Mouse (Mus musculus) embryonic facial prominence, embryonic 13.5 days (tissue): ENCODE results near the gene Rplp2. TPM values are rescaled to one million over a fixed set of nuclear protein-coding genes. Genes with fewer than 3 reads are reported as not detected.
"Not testable (repeated sequence)": the region's sequence is repeated elsewhere in the genome, so short reads cannot be mapped to it uniquely, and the experiment has no call there.

Experiments
- ATAC-seq: fragments of 200-750 bp; cut with Nextera tagmentation; 2 replicates; pipeline ENCODE4 v1.8.0; 2017; ENCODE audit warnings: low read depth; ENCODE audit not compliant: insufficient number of reproducible peaks, insufficient read depth, low FRiP score, low TSS enrichment
- H3K27ac ChIP-seq: fragments of 300-500 bp; sonication (generic); 2 replicates; pipeline ENCODE4 v1.5.1; 2015; ENCODE audit warnings: moderate library complexity, mild to moderate bottlenecking, inconsistent platforms
- H3K27me3 ChIP-seq: fragments of 300-500 bp; sonication (generic); 2 replicates; pipeline ENCODE4 v1.6.1; 2015; ENCODE audit warnings: mild to moderate bottlenecking, inconsistent platforms
- H3K36me3 ChIP-seq: fragments of 300-500 bp; sonication (generic); 2 replicates; pipeline ENCODE4 v1.6.1; 2015; ENCODE audit warnings: mild to moderate bottlenecking, inconsistent platforms
- H3K4me1 ChIP-seq: fragments of 300-500 bp; sonication (generic); 2 replicates; pipeline ENCODE4 v1.6.1; 2015; ENCODE audit warnings: inconsistent platforms
- H3K4me2 ChIP-seq: fragments of 300-500 bp; sonication (generic); 2 replicates; pipeline ENCODE4 v1.6.1; 2015; ENCODE audit warnings: moderate library complexity, mild to moderate bottlenecking, inconsistent platforms
- H3K4me3 ChIP-seq: fragments of 300-500 bp; sonication (generic); 2 replicates; pipeline ENCODE4 v1.5.1; 2015; ENCODE audit warnings: mild to moderate bottlenecking, inconsistent platforms
- H3K9ac ChIP-seq: fragments of 300-500 bp; sonication (generic); 2 replicates; pipeline ENCODE4 v1.6.1; 2015; ENCODE audit warnings: mild to moderate bottlenecking, inconsistent platforms
- H3K9me3 ChIP-seq: fragments of 300-500 bp; sonication (generic); 2 replicates; pipeline ENCODE4 v1.6.1; 2016; ENCODE audit warnings: inconsistent platforms
- WGBS: fragments of 180-500 bp; shearing (Covaris S2); methylation state at CpG from one replicate; pipeline ENCODE4 v1.1.7; 2015; ENCODE audit warnings: mixed read lengths; 5-methylcytosine and 5-hydroxymethylcytosine counted together
- polyA plus RNA-seq: library from polyadenylated mRNA; unstranded; fragments of >200 nt; fragmentation: Nextera tagmentation; extraction: Ambion mirVana; gene quantifications from 2 replicates; pipeline ENCODE4 v1.2.1, GENCODE M21; 2015

Rplp2 gene
- polyA plus RNA-seq, 1 experiment from 2014 or later = 1,500 TPM

GRCm38 (mm10) chr7:141439140-141439679 is 8.0 kb upstream of the Rplp2 start:
- Histone ChIP-seq H3K4me1 (peaks cover 69% of the 10 kb centered on the region), H3K27me3 (no peaks in the 10 kb centered on the region), H3K9ac (no peak overlapping the region), H3K36me3 (peaks cover 38% of the 10 kb centered on the region), H3K4me3 (no peak overlapping the region), H3K4me2 (no peak overlapping the region), H3K27ac (no peak overlapping the region), H3K9me3 (no peaks in the 10 kb centered on the region)
- WGBS = 96% methylated on average over 10 of the region's 10 CpGs
- no peak for ATAC-seq

GRCm38 (mm10) chr7:141439811-141440210 is 7.4 kb upstream of the Rplp2 start:
- 94% methylated on average over 11 of the region's 11 CpGs for WGBS
- no peak overlapping the region for H3K27ac ChIP-seq
- no peak overlapping the region for H3K4me2 ChIP-seq
- peaks cover 38% of the 10 kb centered on the region for H3K36me3 ChIP-seq
- peaks cover 65% of the 10 kb centered on the region for H3K4me1 ChIP-seq
- H3K4me3 ChIP-seq = no peak overlapping the region
- no peak for ATAC-seq
- H3K27me3 ChIP-seq = no peaks in the 10 kb centered on the region
- no peak overlapping the region for H3K9ac ChIP-seq
- no peaks in the 10 kb centered on the region for H3K9me3 ChIP-seq

GRCm38 (mm10) chr7:141440613-141441012 is 6.6 kb upstream of the Rplp2 start:
- WGBS = 23% methylated on average over 6 of the region's 6 CpGs
- H3K9ac ChIP-seq = no peak overlapping the region
- ATAC-seq = no peak
- no peaks in the 10 kb centered on the region for H3K27me3 ChIP-seq
- 0 out of 2 replicates have a peak overlapping the region, but pooled peaks have one; percentile 7 for H3K4me2 ChIP-seq
- H3K36me3 ChIP-seq = peaks cover 38% of the 10 kb centered on the region
- H3K27ac ChIP-seq = no peak overlapping the region
- no peaks in the 10 kb centered on the region for H3K9me3 ChIP-seq
- peaks cover 57% of the 10 kb centered on the region for H3K4me1 ChIP-seq
- no peak overlapping the region for H3K4me3 ChIP-seq

GRCm38 (mm10) chr7:141441460-141441859 is 5.7 kb upstream of the Rplp2 start:
- peaks cover 49% of the 10 kb centered on the region for H3K4me1 ChIP-seq

GRCm38 (mm10) chr7:141442199-141442598 is 5.0 kb upstream of the Rplp2 start:
- H3K4me2 ChIP-seq = peak overlapping the region; percentile 86
- H3K4me1 ChIP-seq = peaks cover 46% of the 10 kb centered on the region
- no peaks in the 10 kb centered on the region for H3K9me3 ChIP-seq
- 89% methylated on average over 13 of the region's 13 CpGs for WGBS
- no peak for ATAC-seq
- peaks cover 38% of the 10 kb centered on the region for H3K36me3 ChIP-seq
- no peak overlapping the region for H3K27ac ChIP-seq
- no peaks in the 10 kb centered on the region for H3K27me3 ChIP-seq
- H3K9ac ChIP-seq = peak overlapping the region; percentile 75
- H3K4me3 ChIP-seq = peak overlapping the region; percentile 52

More at GRCm38 (mm10) chr7:141441460-141441859, 5.7 kb upstream of the Rplp2 start:
- peak overlapping the region; percentile 75 for H3K9ac ChIP-seq
- H3K36me3 ChIP-seq = peaks cover 38% of the 10 kb centered on the region
- 0 out of 2 replicates have a peak overlapping the region, but pooled peaks have one; percentile 52 for H3K4me3 ChIP-seq
- ATAC-seq = no peak
- H3K9me3 ChIP-seq = no peaks in the 10 kb centered on the region
- no peaks in the 10 kb centered on the region for H3K27me3 ChIP-seq
- 90% methylated on average over 9 of the region's 9 CpGs for WGBS
- H3K27ac ChIP-seq = no peak overlapping the region
- H3K4me2 ChIP-seq = 0 out of 2 replicates have a peak overlapping the region, but pooled peaks have one; percentile 5

GRCm38 (mm10) chr7:141443081-141443821 is 3.9 kb upstream of the Rplp2 start:
- Histone ChIP-seq H3K27me3 (no peaks in the 10 kb centered on the region), H3K27ac (peak overlapping the region; percentile 53), H3K36me3 (peaks cover 34% of the 10 kb centered on the region), H3K9ac (peak overlapping the region; percentile 75), H3K4me1 (peaks cover 40% of the 10 kb centered on the region), H3K4me3 (peak overlapping the region; percentile 52), H3K9me3 (no peaks in the 10 kb centered on the region), H3K4me2 (peak overlapping the region; percentile 86)
- WGBS = 19% methylated on average over 12 of the region's 12 CpGs
- 0 out of 2 replicates have a peak, but pooled peaks have one; percentile 0 for ATAC-seq

GRCm38 (mm10) chr7:141443828-141444237 is 3.3 kb upstream of the Rplp2 start, which contains the start of gene Pidd1:
Pidd1 (minus strand) TSS chr7:141444025.
- Histone ChIP-seq H3K36me3 (peaks cover 33% of the 10 kb centered on the region), H3K9me3 (no peaks in the 10 kb centered on the region), H3K27me3 (no peaks in the 10 kb centered on the region), H3K4me3 (peak within 1 kb of the TSS; percentile 52), H3K4me1 (peaks cover 46% of the 10 kb centered on the region), H3K9ac (peak within 1 kb of the TSS; percentile 75), H3K27ac (peak within 1 kb of the TSS; percentile 53), H3K4me2 (peak within 1 kb of the TSS; percentile 86)
- WGBS = under 1% methylated on average over 25 of the region's 25 CpGs
- ATAC-seq = peak; percentile 58

- not testable (repeated sequence) for H3K27ac ChIP-seq, ATAC-seq, H3K9ac ChIP-seq, H3K4me3 ChIP-seq, H3K27me3 ChIP-seq, H3K9me3 ChIP-seq
- H3K36me3 ChIP-seq = peaks cover 34% of the 10 kb centered on the region
- peaks cover 46% of the 10 kb centered on the region for H3K4me1 ChIP-seq
- WGBS = 83% methylated on average over 3 of the region's 3 CpGs
- peak overlapping the region; percentile 76 for H3K4me2 ChIP-seq
Measured at GRCm38 (mm10) chr7:141446374-141446773, 796 bp upstream of the Rplp2 start.

GRCm38 (mm10) chr7:141451928-141452327 is 4.8 kb downstream of the Rplp2 start:
- Histone ChIP-seq H3K36me3 (peaks cover 40% of the 10 kb centered on the region), H3K27ac (no peak overlapping the region), H3K27me3 (peaks cover 10% of the 10 kb centered on the region; the same call in 1 of the 2 replicates), H3K9ac (no peak overlapping the region), H3K4me1 (peaks cover 29% of the 10 kb centered on the region), H3K4me2 (no peak overlapping the region), H3K4me3 (no peak overlapping the region), H3K9me3 (no peaks in the 10 kb centered on the region)
- no peak for ATAC-seq

- 78% methylated on average over 2 of the region's 2 CpGs for WGBS
- Histone ChIP-seq H3K27ac (no peak overlapping the region), H3K9ac (no peak overlapping the region), H3K4me3 (no peak overlapping the region), H3K9me3 (no peaks in the 10 kb centered on the region), H3K27me3 (peaks cover 17% of the 10 kb centered on the region), H3K4me1 (peaks cover 24% of the 10 kb centered on the region), H3K4me2 (no peak overlapping the region), H3K36me3 (peaks cover 37% of the 10 kb centered on the region)
- no peak for ATAC-seq
Measured at GRCm38 (mm10) chr7:141453636-141454035, 6.5 kb downstream of the Rplp2 start.

- peaks cover 31% of the 10 kb centered on the region for H3K27me3 ChIP-seq
- ATAC-seq = peak; percentile 73
- peaks cover 27% of the 10 kb centered on the region for H3K36me3 ChIP-seq
- no peaks in the 10 kb centered on the region for H3K9me3 ChIP-seq
- H3K4me3 ChIP-seq = peak within 1 kb of the TSS; percentile 66
- peak within 1 kb of the TSS; percentile 98 for H3K4me2 ChIP-seq
- peak within 1 kb of the TSS; percentile 76 for H3K9ac ChIP-seq
- under 1% methylated on average over 39 of the region's 45 CpGs for WGBS
- peak within 1 kb of the TSS; percentile 28; the same call in 1 of the 2 replicates for H3K27ac ChIP-seq
- peaks cover 15% of the 10 kb centered on the region for H3K4me1 ChIP-seq
Measured at GRCm38 (mm10) chr7:141454967-141455551, 7.9 kb downstream of the Rplp2 start, which contains the start of gene Pnpla2. Pnpla2 (plus strand) TSS chr7:141455198.
